Mouse (Mus musculus) neural tube, embryonic 15.5 days (tissue): ENCODE data around the gene Zdhhc23. TPM values are rescaled to one million over a fixed set of nuclear protein-coding genes. Genes with fewer than 3 reads are reported as not detected.

ENCODE experiments used
- ATAC-seq: fragments of 200-750 bp; cut with Nextera tagmentation; 2 replicates; pipeline ENCODE4 v1.8.0; 2017; ENCODE audit warnings: mild to moderate bottlenecking, moderate TSS enrichment, moderate library complexity; ENCODE audit not compliant: low FRiP score
- H3K27ac ChIP-seq: fragments of 300-500 bp; sonication (generic); replicated peaks from 2 replicates; pipeline ENCODE4 v1.5.1; 2015; ENCODE audit warnings: mild to moderate bottlenecking, inconsistent platforms
- H3K27me3 ChIP-seq: fragments of 300-500 bp; sonication (generic); replicated peaks from 2 replicates; pipeline ENCODE4 v1.6.1; 2015; ENCODE audit warnings: inconsistent platforms
- H3K36me3 ChIP-seq: fragments of 300-500 bp; sonication (generic); 2 replicates; pipeline ENCODE4 v1.6.1; 2015; ENCODE audit warnings: inconsistent platforms
- H3K4me1 ChIP-seq: fragments of 300-500 bp; sonication (generic); 2 replicates; pipeline ENCODE4 v1.6.1; 2015; ENCODE audit warnings: inconsistent platforms
- H3K4me2 ChIP-seq: fragments of 300-500 bp; sonication (generic); 2 replicates; pipeline ENCODE4 v1.6.1; 2015; ENCODE audit warnings: inconsistent platforms, mild to moderate bottlenecking, moderate library complexity
- H3K4me3 ChIP-seq: fragments of 300-500 bp; sonication (generic); replicated peaks from 2 replicates; pipeline ENCODE4 v1.5.1; 2015; ENCODE audit warnings: mild to moderate bottlenecking, inconsistent platforms
- H3K9ac ChIP-seq: fragments of 300-500 bp; sonication (generic); replicated peaks from 2 replicates; pipeline ENCODE4 v1.6.1; 2015; ENCODE audit warnings: mild to moderate bottlenecking, inconsistent platforms
- H3K9me3 ChIP-seq: fragments of 300-500 bp; sonication (generic); replicated peaks from 2 replicates; pipeline ENCODE4 v1.6.1; 2016; ENCODE audit warnings: inconsistent platforms
- WGBS: fragments of 180-500 bp; shearing (Covaris S2); methylation state at CpG from one replicate; pipeline ENCODE4 v1.1.7; 2015; ENCODE audit warnings: mixed read lengths; 5-methylcytosine and 5-hydroxymethylcytosine counted together
- polyA plus RNA-seq: library from polyadenylated mRNA; unstranded; fragments of >200 nt; fragmentation: Nextera tagmentation; extraction: Ambion mirVana; gene quantifications from 2 replicates; pipeline ENCODE4 v1.2.1, GENCODE M21; 2015

Zdhhc23 gene
- polyA plus RNA-seq: 3.1 and 3.4 TPM in 2 replicates

DNA sequence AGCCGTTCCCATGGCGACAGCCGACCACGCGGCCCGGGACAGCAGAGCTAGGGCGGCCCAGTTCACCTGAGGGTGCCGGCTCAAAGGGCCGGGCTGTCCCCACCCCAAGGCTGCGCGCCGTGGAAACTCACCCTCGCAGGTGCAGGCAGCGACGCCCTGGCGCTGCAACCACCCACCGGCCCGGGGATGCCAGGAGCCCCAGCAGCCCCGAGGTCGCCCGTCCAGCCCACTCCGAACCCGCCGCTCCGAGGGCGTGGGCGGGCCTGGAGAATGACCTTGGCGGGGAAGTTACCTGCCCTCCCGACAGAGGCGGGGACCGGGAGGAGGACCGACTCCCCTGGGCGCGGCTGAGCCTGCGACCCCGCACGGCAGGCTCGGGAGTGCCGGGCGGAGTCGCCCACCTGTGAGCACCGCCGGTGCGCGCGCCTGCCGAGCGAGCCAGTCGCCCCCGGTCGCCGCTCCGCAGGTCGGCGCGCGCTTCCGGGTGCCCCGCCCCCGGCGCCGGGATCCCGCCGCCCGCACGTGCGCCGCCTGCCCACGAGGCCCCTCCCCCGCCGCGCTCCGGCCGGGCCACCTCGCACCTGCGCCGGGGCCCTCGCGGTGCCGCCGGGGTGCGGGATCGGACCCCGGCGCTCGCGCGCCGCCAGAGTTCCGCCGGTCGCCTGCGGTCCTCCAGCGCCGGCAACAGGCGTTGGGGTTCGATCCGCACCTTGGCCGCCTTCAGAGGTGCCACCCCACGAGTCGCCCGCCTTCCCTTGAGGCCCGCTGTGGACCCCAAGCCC, at the start of gene Zdhhc23:
TSS of gene Zdhhc23 (minus strand) at position 464 of the 782 bp plus-strand sequence.
- Histone ChIP-seq H3K27ac (no peak within 1 kb of the TSS), H3K9ac (peak within 1 kb of the TSS; percentile 63), H3K27me3 (peaks cover 3% of the 10 kb centered on the region; the same call in 1 of the 2 replicates), H3K4me2 (peak within 1 kb of the TSS; percentile 99), H3K9me3 (no peaks in the 10 kb centered on the region), H3K36me3 (no peaks in the 10 kb centered on the region), H3K4me3 (peak within 1 kb of the TSS; percentile 75), H3K4me1 (peaks cover 9% of the 10 kb centered on the region; the same call in 1 of the 2 replicates)
- WGBS: under 1% methylated on average over 76 of the region's 103 CpGs
- ATAC-seq: peak; percentile 89

DNA sequence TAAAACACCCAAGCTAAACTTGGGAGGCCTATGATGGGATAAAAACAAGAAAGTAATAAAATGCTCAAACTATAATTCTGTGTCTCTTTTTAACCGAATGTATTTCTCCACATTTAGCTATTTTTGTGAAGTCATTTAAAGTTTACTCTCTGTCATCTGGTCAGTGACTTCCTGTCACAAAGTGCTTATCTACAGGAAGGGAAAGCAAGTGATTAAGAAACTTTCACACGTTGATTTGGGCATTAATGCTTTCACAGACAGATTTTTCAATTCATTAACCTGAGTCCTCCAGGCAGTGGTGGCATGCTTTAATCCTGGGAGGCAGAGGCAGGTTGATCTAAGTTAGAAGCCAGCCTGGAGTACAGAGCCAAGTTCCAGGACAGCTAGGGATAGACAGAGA, 49.7 kb upstream of the Zdhhc23 start:
- H3K27ac ChIP-seq: no peak overlapping the region
- no peaks in the 10 kb centered on the region for H3K4me1 ChIP-seq
- H3K4me2 ChIP-seq: no peak overlapping the region
- 73% methylated on average over 2 of the region's 2 CpGs for WGBS
- no peaks in the 10 kb centered on the region for H3K36me3 ChIP-seq
- H3K9me3 ChIP-seq: no peaks in the 10 kb centered on the region
- no peak overlapping the region for H3K4me3 ChIP-seq
- no peaks in the 10 kb centered on the region for H3K27me3 ChIP-seq
- no peak for ATAC-seq
- no peak overlapping the region for H3K9ac ChIP-seq

DNA sequence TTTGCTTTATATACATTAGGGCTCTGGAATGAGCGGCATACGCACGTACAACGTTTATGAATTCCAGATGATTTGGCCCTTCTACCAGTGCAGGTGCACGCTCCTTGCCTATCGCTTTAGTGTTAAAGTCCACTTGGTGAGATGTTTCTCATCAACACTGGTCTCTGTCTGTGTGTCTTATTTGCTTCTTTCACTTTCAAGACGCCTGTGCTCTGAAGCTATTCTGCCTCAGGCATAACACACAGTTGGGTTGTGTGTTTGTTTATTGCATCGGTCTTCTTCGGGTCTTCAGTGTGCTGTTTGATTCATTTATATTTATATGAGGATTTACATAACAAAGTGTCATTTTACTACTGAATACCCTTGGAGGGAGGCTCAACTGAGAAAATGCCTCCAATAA, 47.2 kb upstream of the Zdhhc23 start:
- no peaks in the 10 kb centered on the region for H3K4me1 ChIP-seq
- 84% methylated on average over 9 of the region's 9 CpGs for WGBS
- H3K36me3 ChIP-seq: no peaks in the 10 kb centered on the region
- H3K27me3 ChIP-seq: no peaks in the 10 kb centered on the region
- no peaks in the 10 kb centered on the region for H3K9me3 ChIP-seq
- H3K4me3 ChIP-seq: no peak overlapping the region
- no peak overlapping the region for H3K4me2 ChIP-seq
- H3K9ac ChIP-seq: no peak overlapping the region
- no peak overlapping the region for H3K27ac ChIP-seq
- ATAC-seq: no peak

DNA sequence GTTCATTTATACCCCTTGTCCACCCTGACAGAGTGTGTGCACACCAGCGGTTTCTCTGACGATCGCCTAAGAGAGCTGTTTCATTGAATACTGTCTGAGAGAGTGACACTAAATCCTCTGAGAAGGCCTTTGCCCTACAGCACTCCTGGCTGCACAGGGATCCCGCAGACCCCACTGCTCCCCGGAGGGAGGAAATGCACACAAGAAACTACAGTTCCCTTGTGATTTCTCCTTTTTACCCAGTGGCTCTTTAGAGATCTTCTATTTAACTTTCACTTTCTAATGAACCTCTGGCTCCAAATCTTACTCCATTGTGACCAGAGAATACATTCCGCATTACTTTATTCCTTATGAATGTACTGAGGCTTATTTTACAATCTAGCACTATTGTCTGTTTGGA, 46.6 kb upstream of the Zdhhc23 start:
- no peaks in the 10 kb centered on the region for H3K9me3 ChIP-seq
- ATAC-seq: no peak
- H3K27ac ChIP-seq: no peak overlapping the region
- H3K36me3 ChIP-seq: no peaks in the 10 kb centered on the region
- H3K4me1 ChIP-seq: no peaks in the 10 kb centered on the region
- no peaks in the 10 kb centered on the region for H3K27me3 ChIP-seq
- H3K4me3 ChIP-seq: no peak overlapping the region
- 63% methylated on average over 6 of the region's 6 CpGs for WGBS
- H3K4me2 ChIP-seq: no peak overlapping the region
- no peak overlapping the region for H3K9ac ChIP-seq

DNA sequence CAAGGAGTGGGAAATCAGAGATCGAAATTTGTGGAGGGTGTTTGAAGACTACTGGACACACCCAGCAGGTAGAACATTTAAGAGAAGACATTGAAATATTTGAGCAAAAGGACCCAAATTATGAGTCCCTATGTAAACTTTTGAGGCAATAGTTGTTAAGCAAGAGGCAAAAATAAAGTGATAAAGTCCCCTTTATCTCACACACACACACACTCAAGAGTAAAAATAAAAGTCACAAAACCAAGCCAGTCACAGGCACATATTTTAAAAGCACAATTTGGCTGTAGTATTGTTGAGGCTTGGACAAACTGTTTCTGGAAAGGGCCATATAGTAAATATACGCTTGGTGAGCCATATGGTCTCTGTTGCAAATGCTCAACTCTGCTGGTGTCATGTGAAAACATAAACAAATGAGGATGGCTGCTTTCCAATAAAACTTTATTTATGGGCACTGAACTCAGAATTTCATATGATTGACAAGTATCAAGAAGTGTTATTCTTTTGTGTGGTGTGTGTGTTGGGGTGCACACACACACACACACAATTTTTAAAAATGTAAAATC, 39.5 kb upstream of the Zdhhc23 start:
- H3K9ac ChIP-seq: no peak overlapping the region
- ATAC-seq: no peak
- H3K4me1 ChIP-seq: peaks cover 2% of the 10 kb centered on the region; the same call in 1 of the 2 replicates
- H3K9me3 ChIP-seq: no peaks in the 10 kb centered on the region
- no peaks in the 10 kb centered on the region for H3K36me3 ChIP-seq
- 76% methylated on average over 2 of the region's 2 CpGs for WGBS
- H3K27ac ChIP-seq: no peak overlapping the region
- H3K27me3 ChIP-seq: no peaks in the 10 kb centered on the region
- no peak overlapping the region for H3K4me2 ChIP-seq
- H3K4me3 ChIP-seq: no peak overlapping the region

DNA sequence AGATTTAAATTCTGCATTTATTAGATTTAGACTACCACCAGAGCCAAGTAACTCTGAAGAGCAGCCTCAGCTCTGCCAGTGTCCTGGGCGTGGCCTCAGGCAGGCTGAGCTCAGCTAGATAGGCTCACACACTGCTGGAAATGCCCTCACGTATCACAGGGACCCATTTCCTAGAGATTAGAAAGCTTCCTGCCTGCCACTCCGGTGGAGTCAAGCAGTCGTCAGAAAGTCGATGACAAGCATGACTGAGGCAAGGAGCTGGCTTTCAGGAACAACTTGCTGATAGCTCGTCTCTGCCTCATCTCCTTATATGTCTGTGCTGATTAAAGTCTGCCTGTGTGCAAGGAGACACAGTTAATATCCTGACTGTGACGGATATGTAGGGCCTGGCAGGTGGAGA, 38.8 kb upstream of the Zdhhc23 start:
- Histone ChIP-seq H3K27ac (no peak overlapping the region), H3K27me3 (no peaks in the 10 kb centered on the region), H3K36me3 (no peaks in the 10 kb centered on the region), H3K4me1 (peaks cover 2% of the 10 kb centered on the region; the same call in 1 of the 2 replicates), H3K4me3 (no peak overlapping the region), H3K4me2 (no peak overlapping the region), H3K9ac (no peak overlapping the region), H3K9me3 (no peaks in the 10 kb centered on the region)
- no peak for ATAC-seq
- 63% methylated on average over 7 of the region's 7 CpGs for WGBS

DNA sequence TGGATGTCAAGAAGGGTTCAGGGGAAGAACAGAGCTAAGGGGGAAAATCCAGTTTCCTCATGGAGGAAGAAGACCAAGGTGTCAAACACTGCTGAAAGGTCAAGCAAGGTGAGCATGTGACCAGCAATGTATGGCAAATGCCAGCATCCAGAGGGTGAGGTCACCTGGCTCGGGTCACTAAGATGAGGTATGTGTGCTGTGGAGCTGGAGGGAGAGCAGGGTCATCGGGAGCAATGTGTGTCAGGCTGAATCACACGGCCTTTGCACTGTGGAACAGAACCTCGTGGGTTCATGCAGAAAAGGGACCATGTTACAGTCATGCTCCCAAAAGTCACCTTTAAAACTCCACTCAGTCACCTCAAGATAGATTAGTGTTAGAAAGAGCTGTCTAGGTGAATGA, 38.1 kb upstream of the Zdhhc23 start:
- Histone ChIP-seq H3K4me1 (peaks cover 2% of the 10 kb centered on the region; the same call in 1 of the 2 replicates), H3K9ac (no peak overlapping the region), H3K27me3 (no peaks in the 10 kb centered on the region), H3K4me2 (no peak overlapping the region), H3K9me3 (no peaks in the 10 kb centered on the region), H3K27ac (no peak overlapping the region), H3K4me3 (no peak overlapping the region), H3K36me3 (no peaks in the 10 kb centered on the region)
- ATAC-seq: no peak
- 95% methylated on average over 4 of the region's 4 CpGs for WGBS

DNA sequence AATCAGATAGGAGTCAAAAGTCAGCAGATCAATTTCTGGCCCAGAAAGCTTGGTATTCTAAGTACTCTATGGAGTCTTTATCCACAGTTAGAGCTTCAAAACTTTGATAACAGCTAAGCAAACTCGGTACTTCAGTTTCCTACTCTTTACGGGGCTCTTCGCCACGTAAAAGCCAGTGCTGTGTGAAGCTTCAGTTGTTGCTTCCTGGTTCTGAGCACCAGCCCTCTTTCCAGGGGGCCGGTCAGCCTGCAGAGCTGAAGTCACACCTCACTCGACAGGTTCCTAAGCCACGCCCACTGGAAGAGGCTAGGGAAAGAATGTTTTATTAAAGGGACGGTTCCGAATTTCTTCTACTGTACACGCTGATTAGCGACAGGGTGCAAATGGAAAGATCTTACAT, 36.6 kb upstream of the Zdhhc23 start:
- Histone ChIP-seq H3K4me3 (no peak overlapping the region), H3K36me3 (no peaks in the 10 kb centered on the region), H3K4me1 (peaks cover 2% of the 10 kb centered on the region; the same call in 1 of the 2 replicates), H3K27me3 (no peaks in the 10 kb centered on the region), H3K4me2 (peak overlapping the region; percentile 26), H3K9me3 (no peaks in the 10 kb centered on the region), H3K9ac (no peak overlapping the region), H3K27ac (no peak overlapping the region)
- ATAC-seq: no peak
- WGBS: 24% methylated on average over 11 of the region's 11 CpGs

DNA sequence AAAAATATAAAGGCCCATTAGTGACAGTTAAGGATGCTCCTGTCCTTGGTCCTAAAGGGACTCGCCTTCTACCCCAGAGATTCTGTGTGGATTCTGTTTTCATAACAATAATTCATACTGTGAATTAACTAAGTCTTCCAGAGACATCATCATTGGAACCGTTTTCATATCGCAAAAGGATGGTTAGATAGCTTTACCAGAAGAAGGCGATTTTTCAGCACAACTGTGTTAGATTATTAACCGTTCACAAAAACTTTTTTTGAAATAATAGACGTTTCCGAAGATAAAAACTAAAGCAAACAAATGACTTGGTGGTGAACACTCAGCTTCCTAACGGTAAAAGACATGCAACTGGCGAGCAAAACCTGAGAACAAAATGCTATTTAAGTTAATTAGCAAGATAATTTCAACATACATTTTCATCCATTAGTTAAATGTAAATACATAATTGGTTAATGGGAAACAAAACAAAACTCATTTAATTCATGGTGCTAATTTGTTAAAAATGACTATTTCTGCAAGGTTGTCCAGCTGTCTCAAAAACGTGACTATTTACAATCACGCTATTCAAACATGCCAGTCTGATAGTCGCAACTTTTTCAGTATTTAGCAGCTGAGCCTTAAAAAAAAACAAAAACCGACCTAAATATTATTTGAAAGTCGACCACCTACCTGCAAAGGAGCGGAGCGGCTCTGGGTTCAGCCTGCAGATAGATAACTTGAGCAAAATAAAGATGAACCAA, 36.0 kb upstream of the Zdhhc23 start:
- Histone ChIP-seq H3K4me3 (no peak overlapping the region), H3K9me3 (no peaks in the 10 kb centered on the region), H3K27ac (no peak overlapping the region), H3K27me3 (no peaks in the 10 kb centered on the region), H3K4me1 (peaks cover 2% of the 10 kb centered on the region; the same call in 1 of the 2 replicates), H3K36me3 (no peaks in the 10 kb centered on the region), H3K4me2 (0 out of 2 replicates have a peak overlapping the region, but pooled peaks have one; percentile 26), H3K9ac (no peak overlapping the region)
- ATAC-seq: no peak
- WGBS: 72% methylated on average over 16 of the region's 16 CpGs

DNA sequence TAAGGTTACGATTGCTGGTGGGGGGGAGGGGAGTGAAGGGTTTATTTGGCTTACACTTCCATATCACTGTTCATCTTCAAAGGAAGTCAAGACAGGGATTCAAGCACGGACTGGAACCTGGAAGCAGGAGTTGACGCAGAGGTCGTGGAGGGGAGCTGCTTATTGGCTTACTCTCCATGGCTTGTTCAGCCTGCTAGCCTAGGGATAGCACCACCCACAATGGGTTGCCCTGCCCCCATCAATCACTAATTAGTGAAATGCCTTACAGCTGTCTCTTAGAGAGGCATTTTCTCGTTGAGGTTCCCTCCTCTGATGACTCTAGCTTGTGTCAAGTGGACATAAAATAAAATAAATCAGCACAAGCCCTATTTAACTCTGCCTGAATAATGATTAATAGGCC, 31.4 kb upstream of the Zdhhc23 start:
- Histone ChIP-seq H3K27me3 (no peaks in the 10 kb centered on the region), H3K9ac (no peak overlapping the region), H3K9me3 (no peaks in the 10 kb centered on the region), H3K36me3 (no peaks in the 10 kb centered on the region), H3K4me1 (no peaks in the 10 kb centered on the region), H3K4me3 (no peak overlapping the region), H3K27ac (no peak overlapping the region), H3K4me2 (no peak overlapping the region)
- ATAC-seq: no peak
- 66% methylated on average over 5 of the region's 5 CpGs for WGBS

DNA sequence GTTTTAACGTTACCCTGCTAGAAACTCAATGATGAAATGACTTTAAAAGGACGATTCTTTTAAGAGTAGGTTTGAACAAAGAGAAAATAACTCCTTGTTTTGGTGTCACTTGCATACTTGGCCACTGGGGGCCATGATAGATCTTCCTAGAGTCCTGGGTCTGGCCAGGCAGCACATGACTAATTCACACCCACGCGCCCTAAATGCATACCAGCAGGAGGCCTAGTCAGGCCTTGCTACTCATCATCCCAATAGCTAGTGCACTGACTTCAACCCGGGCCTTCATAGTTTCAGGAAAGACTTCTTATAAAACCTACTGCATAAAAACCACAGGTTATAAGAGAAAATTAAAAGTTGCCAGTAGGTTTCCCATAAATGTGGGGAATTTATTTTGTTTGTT, 22.5 kb upstream of the Zdhhc23 start:
- H3K9me3 ChIP-seq: no peaks in the 10 kb centered on the region
- H3K4me1 ChIP-seq: no peaks in the 10 kb centered on the region
- no peaks in the 10 kb centered on the region for H3K36me3 ChIP-seq
- H3K27ac ChIP-seq: no peak overlapping the region
- no peak for ATAC-seq
- no peak overlapping the region for H3K9ac ChIP-seq
- WGBS: 65% methylated on average over 5 of the region's 5 CpGs
- no peak overlapping the region for H3K4me3 ChIP-seq
- H3K27me3 ChIP-seq: no peaks in the 10 kb centered on the region
- no peak overlapping the region for H3K4me2 ChIP-seq
